Mouse (Mus musculus) liver, postnatal 0 days (tissue): Measurements from ENCODE around the gene Nploc4. TPM values are rescaled to one million over a fixed set of nuclear protein-coding genes. Genes with fewer than 3 reads are reported as not detected.
"Not testable (repeated sequence)": the region's sequence is repeated elsewhere in the genome, so short reads cannot be mapped to it uniquely, and the experiment has no call there.

Experiments
- ATAC-seq: fragments of 200-750 bp; cut with Nextera tagmentation; 2 replicates; pipeline ENCODE4 v1.8.0; 2017; ENCODE audit warnings: mild to moderate bottlenecking, moderate library complexity
- DNase-seq: peaks from one replicate; pipeline ENCODE4 v3.0.0-alpha.2; 2016
- H3K27ac ChIP-seq: fragments of 300-500 bp; sonication (generic); 2 replicates; pipeline ENCODE4 v1.5.1; 2014; ENCODE audit warnings: antibody characterized with exemption, moderate library complexity, mild to moderate bottlenecking, low read depth
- H3K27me3 ChIP-seq: fragments of 300-500 bp; sonication (generic); 2 replicates; pipeline ENCODE4 v1.6.1; 2014; ENCODE audit warnings: low read length, control low read depth, mixed read lengths; ENCODE audit not compliant: insufficient read depth
- H3K36me3 ChIP-seq: fragments of 300-500 bp; sonication (generic); replicated peaks from 2 replicates; pipeline ENCODE4 v1.6.1; 2014; ENCODE audit warnings: mild to moderate bottlenecking, control low read depth, low read length, moderate library complexity, mixed read lengths; ENCODE audit not compliant: insufficient read depth
- H3K4me1 ChIP-seq: fragments of 300-500 bp; sonication (generic); 2 replicates; pipeline ENCODE4 v1.6.1; 2014; ENCODE audit warnings: antibody characterized with exemption, mild to moderate bottlenecking, control low read depth; ENCODE audit not compliant: insufficient read depth
- H3K4me2 ChIP-seq: fragments of 300-500 bp; sonication (generic); 2 replicates; pipeline ENCODE4 v1.6.1; 2014; ENCODE audit warnings: low read depth, mild to moderate bottlenecking, low read length, moderate library complexity, mixed read lengths
- H3K4me3 ChIP-seq: fragments of 300-500 bp; sonication (generic); 2 replicates; pipeline ENCODE4 v1.5.1; 2014; ENCODE audit warnings: low read depth, low read length
- H3K9ac ChIP-seq: fragments of 300-500 bp; sonication (generic); replicated peaks from 2 replicates; pipeline ENCODE4 v1.6.1; 2014; ENCODE audit warnings: mild to moderate bottlenecking, moderate library complexity
- H3K9me3 ChIP-seq: fragments of 300-500 bp; sonication (generic); 2 replicates; pipeline ENCODE4 v1.6.1; 2016; ENCODE audit warnings: mild to moderate bottlenecking, control low read depth, low read length, mixed read lengths
- CTCF ChIP-seq: sonication (generic); IDR thresholded peaks from 2 replicates; pipeline ENCODE4 v1.5.1; 2016; ENCODE audit warnings: antibody characterized with exemption, low read depth
- EP300 ChIP-seq: IDR thresholded peaks from 2 replicates; pipeline ENCODE4 v1.6.1; 2016; ENCODE audit warnings: antibody characterized with exemption, low read depth, mild to moderate bottlenecking
- WGBS: fragments of 180-500 bp; shearing (Covaris S2); extraction: QIAGEN DNeasy Blood & Tissue Kit; methylation state at CpG from one replicate; pipeline ENCODE4 v1.1.7; 2014; ENCODE audit not compliant: insufficient replicate concordance; 5-methylcytosine and 5-hydroxymethylcytosine counted together
- polyA plus RNA-seq: library from polyadenylated mRNA; unstranded; fragments of >200 nt; fragmentation: Nextera tagmentation; extraction: Ambion mirVana; gene quantifications from 2 replicates; pipeline ENCODE4 v1.2.1, GENCODE M21; 2015

Nploc4 gene
- polyA plus RNA-seq, 1 experiment from 2014 or later, result 12.8 TPM

DNA sequence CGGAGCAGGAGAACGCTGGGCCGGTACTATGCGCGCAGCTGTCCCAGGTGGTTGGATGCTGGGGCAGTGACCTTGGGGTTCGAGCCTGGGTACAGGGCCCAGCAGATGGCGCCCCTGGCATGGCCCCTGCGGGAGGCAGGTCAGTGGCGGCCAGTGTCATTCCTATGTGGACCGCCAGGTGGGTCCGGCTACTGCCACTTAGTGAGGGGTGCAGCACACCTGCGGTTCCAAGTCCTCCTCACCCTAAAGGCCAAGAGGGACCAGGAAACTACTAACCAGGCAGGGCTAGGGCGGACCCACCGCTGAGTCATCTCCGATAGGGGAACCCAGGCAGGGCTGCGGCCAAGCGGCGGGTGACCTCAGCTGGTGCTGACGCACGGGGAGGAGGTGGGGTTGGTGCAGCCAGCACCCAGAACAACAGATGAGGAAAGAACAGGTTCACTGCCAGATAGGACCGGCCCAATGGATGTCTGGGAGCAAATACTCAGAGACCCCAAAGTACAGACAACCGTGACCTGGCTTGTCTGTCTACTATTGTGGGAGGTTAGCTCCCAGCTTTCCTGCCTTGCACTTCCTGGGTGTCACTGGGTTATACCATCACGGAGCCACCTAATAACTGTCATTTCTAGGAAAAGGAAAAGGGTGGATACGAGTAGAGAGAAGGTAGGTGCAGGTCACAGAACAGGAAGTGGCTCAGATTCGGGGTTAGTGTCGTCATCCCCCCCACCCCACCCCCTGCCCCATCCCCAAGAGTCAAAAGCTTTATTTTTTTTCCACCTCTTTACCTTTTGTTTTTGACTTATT lies 83.8 kb downstream of the Nploc4 start:
- TF ChIP-seq CTCF, result peak; percentile 95
- peak; percentile 64; the same call in 1 of the 2 replicates for TF ChIP-seq EP300
- WGBS, result 7% methylated on average over 26 of the region's 26 CpGs
- DNase-seq (peak; percentile 93), ATAC-seq (peak; percentile 87)
- no peaks in the 10 kb centered on the region for H3K36me3 ChIP-seq
- peak overlapping the region; percentile 35 for H3K4me3 ChIP-seq
- peak overlapping the region; percentile 79 for H3K27ac ChIP-seq
- H3K4me1 ChIP-seq, result peaks cover 70% of the 10 kb centered on the region
- no peaks in the 10 kb centered on the region for H3K27me3 ChIP-seq
- no peaks in the 10 kb centered on the region for H3K9me3 ChIP-seq
- H3K9ac ChIP-seq, result peak overlapping the region; percentile 61
- H3K4me2 ChIP-seq, result peak overlapping the region; percentile 71

DNA sequence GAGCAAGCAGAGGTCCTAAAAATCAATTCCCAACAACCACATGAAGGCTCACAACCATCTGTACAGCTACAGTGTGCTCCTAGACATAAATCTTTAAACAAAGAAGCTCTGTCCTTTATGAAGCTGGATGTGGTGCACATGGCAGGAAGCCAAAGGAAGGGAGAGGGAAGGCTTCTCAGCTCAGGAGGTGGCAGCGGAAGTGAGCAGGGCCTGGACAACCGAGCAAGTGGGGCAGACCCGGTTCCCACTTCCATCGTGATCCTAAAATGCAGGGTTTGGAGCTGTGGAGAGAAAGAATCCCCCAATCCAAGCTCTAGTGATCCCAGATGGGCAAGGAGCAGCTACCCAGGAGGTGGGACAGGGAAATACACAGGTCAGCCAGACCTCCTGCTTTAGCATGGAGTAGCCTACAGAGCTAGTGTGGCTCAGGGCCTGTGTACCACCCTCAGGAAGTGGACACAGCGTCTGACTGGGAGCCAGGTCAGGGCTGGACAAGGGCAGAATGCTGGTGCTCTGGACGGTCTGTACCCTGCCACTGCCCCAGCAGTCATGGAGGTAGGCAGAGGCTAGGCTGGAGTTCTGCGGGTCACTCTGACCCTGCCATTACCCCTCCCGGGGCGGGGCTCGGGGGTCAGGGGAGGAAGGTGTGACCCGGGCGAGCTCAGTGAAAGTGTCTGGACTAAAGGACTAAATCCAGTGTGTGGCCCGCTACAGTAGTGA lies 84.8 kb downstream of the Nploc4 start:
- WGBS, result 60% methylated on average over 13 of the region's 13 CpGs
- H3K9me3 ChIP-seq, result no peaks in the 10 kb centered on the region
- ATAC-seq (no peak), DNase-seq (peak; percentile 40)
- no peaks in the 10 kb centered on the region for H3K36me3 ChIP-seq
- H3K4me1 ChIP-seq, result peaks cover 65% of the 10 kb centered on the region
- no peaks in the 10 kb centered on the region for H3K27me3 ChIP-seq
- H3K9ac ChIP-seq, result peak overlapping the region; percentile 27; the same call in 1 of the 2 replicates
- H3K4me2 ChIP-seq, result peak overlapping the region; percentile 71
- H3K4me3 ChIP-seq, result no peak overlapping the region
- peak overlapping the region; percentile 79 for H3K27ac ChIP-seq
- TF ChIP-seq EP300 (no peak), CTCF (no peak)

DNA sequence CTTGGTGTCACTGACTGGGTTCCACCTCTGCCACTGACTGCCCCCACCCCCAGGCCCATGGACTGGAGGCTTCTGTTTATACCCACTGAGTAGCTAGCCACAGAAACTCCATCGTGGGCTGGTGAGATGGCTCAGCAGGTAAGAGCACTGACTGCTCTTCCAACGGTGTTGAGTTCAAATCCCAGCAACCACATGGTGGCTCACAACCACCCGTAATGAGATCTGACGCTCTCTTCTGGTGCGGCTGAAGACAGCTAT lies 85.5 kb downstream of the Nploc4 start:
- not testable (repeated sequence) for H3K9me3 ChIP-seq, H3K36me3 ChIP-seq, H3K4me2 ChIP-seq, DNase-seq, H3K4me3 ChIP-seq, H3K27me3 ChIP-seq, H3K27ac ChIP-seq, H3K9ac ChIP-seq, ATAC-seq
- H3K4me1 ChIP-seq, result peaks cover 60% of the 10 kb centered on the region
- 83% methylated on average over 5 of the region's 5 CpGs for WGBS

DNA sequence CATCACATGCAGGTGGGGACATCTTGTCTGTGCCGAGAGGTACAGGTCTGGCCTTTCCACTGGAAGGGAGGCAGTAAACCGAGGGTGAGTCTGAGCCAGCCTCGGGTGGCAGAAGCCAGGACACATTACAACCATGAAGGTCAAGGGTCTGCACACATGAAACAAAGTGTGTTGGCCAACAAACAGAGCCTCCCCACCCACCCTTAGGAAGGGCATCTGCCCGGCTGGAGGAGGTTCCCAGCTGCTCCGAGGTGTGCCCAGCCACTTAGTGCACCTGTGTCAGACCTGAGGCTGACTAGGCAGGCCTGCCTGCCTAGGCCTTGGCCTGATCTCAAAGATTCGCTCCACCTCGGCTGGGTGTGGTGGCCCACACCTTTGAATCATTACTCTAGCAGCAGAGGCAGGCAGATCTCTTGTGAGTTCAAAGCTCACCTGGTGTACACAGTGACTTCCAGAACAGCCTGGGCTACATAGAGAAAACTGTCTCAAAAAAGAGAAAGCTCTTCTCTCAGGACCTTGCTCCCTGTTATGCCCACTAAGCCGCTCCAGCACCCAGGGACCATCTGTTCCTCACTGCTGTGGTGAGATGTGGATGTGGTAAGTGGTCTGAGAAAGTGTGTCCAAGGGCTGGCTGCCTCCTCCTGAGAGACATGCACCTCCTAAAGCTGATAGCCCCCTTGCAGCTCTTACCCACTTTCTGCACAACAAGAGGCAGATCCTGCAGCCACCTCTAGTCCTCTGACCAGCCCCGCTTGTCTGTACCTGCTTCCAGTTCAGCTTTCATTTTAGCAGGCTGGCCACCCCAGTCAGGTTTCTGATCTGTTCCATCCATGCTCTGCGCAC lies 86.0 kb downstream of the Nploc4 start:
- Histone ChIP-seq H3K4me2 (no peak overlapping the region), H3K4me1 (peaks cover 60% of the 10 kb centered on the region), H3K27ac (peak overlapping the region; percentile 99), H3K9me3 (no peaks in the 10 kb centered on the region), H3K4me3 (no peak overlapping the region), H3K27me3 (no peaks in the 10 kb centered on the region), H3K9ac (no peak overlapping the region), H3K36me3 (peaks cover 3% of the 10 kb centered on the region)
- 85% methylated on average over 10 of the region's 10 CpGs for WGBS
- ATAC-seq (no peak), DNase-seq (peak; percentile 16)
- TF ChIP-seq CTCF, result no peak
- no peak for TF ChIP-seq EP300

DNA sequence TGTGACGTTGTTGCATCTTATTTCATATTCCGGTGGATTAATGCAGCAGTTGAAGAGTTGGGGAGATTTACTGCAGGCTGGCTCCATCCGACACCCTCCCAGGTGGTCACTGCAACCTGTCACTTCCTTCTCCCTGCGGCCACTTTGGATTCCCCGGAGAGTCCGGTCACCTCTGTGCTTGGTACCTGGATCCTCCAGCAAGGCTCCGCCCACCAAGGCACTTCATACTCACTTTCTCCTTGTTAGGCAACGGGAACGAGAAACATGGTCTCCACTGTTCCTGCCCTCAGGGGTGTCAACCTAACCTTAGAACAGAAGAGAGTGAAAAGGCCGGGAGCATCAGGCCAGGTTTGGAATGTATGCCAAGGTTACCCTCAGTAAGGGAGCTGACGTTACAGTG lies 86.8 kb downstream of the Nploc4 start:
- peak overlapping the region; percentile 80 for H3K4me3 ChIP-seq
- peak overlapping the region; percentile 99 for H3K27ac ChIP-seq
- H3K4me1 ChIP-seq, result peaks cover 58% of the 10 kb centered on the region
- TF ChIP-seq CTCF, result no peak
- no peak for TF ChIP-seq EP300
- ATAC-seq (no peak), DNase-seq (peak; percentile 26)
- H3K9ac ChIP-seq, result peak overlapping the region; percentile 94
- WGBS, result 45% methylated on average over 11 of the region's 11 CpGs
- peaks cover 3% of the 10 kb centered on the region for H3K36me3 ChIP-seq
- peak overlapping the region; percentile 99 for H3K4me2 ChIP-seq
- H3K27me3 ChIP-seq, result no peaks in the 10 kb centered on the region
- H3K9me3 ChIP-seq, result no peaks in the 10 kb centered on the region
